Mouse (Mus musculus): Measurements from ENCODE around the gene B230307C23Rik. TPM values are rescaled to one million over a fixed set of nuclear protein-coding genes. Genes with fewer than 3 reads are reported as not detected.
"Not testable (repeated sequence)": the region's sequence is repeated elsewhere in the genome, so short reads cannot be mapped to it uniquely, and the experiment has no call there.

The B230307C23Rik gene
- total RNA-seq (2021), result 10 to 100 TPM; 27.0 to 29.7 TPM
- long read RNA-seq, experiment 1, transcript B230307C23Rik-204 (5 exons, 1,230 nt), result minor isoform, 5 of 21 reads
- long read RNA-seq, experiment 1, transcript B230307C23Rik-207 (6 exons, 669 nt), result major isoform, 6 of 21 reads
- long read RNA-seq, experiment 1, partial matches to known transcripts, result 1 of 21 reads
- long read RNA-seq, experiment 1, other reads (novel, unspliced or antisense), result 1 of 21 reads
- long read RNA-seq, experiment 2, transcript B230307C23Rik-208 (5 exons, 546 nt), result major isoform, 6 of 18 reads
- long read RNA-seq, experiment 2, partial matches to known transcripts, result 1 of 18 reads
- long read RNA-seq, experiment 2, other reads (novel, unspliced or antisense), result 6 of 18 reads

DNA sequence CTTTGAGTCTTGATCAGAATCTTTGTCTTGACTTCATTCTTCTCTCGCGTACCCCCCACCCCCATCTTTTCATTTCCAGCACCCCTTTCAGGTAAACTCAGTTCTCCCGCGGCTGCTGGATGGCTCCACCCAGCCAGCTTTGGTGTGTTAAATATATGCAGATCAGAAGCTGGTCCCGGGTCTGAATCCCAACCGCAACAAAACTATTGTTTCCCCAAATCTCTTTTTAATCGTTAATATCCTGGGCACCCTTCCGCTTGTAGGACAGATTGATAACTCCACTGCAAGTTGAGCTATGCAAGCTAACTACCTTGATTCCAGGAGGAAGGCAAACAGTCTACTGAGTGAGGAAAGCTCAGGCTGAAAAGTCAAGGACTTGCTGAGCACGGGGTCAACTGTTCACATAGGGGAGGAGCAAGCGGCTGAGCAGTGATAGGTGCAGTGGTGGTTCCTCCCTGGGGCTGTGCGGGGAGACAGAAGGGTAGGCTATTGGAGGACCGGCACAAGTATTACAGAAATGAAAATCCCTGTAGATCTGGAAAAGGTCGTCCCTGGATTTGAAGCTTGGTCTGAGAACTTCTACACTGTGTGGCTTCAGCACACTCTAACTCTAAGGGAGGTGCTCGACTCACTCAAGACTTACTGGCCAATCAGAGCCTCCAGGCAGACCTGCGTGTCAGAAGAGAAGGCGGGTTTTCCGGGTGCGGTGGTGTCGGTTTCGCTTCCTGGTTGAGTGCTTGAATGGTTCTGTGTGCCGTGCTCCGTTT, at the start of gene B230307C23Rik:
Gene B230307C23Rik (plus strand): TSS at position 700 of the 767 bp plus-strand sequence.
- DNase-seq, result peak; percentile 90

DNA sequence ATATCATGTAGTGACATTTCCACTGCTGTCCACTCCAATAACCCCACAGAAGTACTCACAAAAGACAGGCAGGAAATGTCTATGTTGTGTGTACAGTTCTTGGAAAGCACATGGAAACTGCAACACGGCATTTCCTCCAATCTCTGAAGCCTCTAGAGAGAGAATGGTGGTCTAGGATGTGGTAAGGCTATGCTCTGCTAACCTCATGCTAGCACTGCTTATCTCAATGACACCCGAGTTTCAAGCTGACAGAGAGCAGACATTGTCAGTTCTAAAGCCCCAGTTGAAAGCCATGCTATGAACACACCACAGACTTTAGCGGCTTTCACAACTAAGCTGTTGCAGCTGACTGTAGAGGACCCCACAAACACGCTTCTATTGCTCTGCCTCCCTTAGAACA, 48.3 kb upstream of the B230307C23Rik start:
- no peak for DNase-seq

DNA sequence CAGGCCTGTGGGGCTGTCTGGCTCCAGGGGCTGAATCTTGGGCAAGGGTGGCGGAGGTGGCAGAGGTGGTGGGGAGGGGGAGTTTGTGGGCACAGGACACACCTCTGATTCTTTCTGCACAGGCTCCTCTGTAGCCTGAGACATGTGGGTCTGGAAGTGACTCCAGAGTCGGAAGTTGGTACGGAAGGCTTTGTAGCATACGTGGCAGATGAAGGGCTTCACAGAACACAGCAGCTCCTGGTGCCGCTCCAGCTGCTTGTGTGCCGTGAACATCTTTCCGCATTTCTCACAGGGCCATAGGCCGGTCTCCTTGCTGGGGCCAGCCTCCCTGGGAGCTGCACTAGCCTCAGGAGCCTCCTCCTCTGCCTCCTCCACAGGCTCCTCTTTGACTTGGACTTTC, 47.1 kb upstream of the B230307C23Rik start:
- no peak for DNase-seq

DNA sequence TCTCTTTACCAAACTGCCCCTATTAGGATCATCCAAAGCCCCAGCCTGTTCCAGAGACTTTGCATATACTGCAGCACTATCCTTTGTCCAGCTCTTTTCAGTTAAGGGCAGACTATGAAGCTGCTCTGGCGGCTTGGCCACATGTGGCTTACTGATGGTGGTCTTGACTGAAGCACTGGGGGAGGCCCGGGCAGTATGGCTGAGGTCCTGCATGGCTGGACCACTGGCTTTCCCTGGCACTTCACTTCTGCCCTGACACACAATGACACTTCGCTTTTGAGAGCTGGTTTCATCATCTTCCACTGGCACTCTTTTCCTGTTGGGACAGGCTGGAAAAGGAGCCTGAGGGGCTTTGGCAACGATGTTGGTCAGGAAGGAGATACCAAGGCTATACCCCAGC, 44.7 kb upstream of the B230307C23Rik start:
- no peak for DNase-seq

DNA sequence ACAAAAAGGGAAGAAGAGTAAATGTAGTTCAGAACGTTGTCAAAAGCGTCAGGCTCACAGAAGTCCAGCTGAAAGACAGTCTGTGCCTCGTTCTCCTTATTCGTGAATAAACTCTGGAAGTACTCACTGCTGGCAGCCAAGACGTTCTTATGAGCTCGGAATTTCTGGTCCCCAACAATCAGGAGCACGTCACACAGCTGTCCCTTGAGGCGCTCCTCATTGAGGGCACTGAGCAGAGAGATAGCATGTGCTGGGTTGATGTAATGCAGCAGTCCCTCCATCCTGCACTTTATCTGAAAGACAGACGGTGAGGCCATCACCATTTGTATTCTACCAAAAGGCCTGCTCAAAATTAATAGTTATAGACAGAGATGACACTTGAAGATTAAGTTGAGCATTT, 44.3 kb upstream of the B230307C23Rik start:
- no peak for DNase-seq

DNA sequence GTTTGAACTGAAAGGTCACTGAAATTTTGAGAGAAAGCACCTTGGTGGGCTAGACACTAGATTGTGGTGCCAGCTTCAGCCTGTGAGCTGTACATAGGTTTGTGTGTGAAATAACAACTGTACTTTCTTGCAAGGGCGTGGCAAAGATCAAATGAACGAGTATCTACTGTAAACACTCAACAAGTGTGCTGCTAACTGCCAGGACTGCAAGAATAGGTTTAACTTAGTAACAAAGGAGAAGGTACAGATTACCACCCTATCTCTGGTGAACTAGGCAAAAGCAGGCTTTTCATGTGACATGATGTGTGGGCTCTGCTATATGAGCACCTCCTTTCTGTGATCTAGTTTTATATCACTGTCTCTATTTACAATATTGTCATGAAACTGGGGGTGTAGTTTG, 43.8 kb upstream of the B230307C23Rik start:
- DNase-seq, result no peak

DNA sequence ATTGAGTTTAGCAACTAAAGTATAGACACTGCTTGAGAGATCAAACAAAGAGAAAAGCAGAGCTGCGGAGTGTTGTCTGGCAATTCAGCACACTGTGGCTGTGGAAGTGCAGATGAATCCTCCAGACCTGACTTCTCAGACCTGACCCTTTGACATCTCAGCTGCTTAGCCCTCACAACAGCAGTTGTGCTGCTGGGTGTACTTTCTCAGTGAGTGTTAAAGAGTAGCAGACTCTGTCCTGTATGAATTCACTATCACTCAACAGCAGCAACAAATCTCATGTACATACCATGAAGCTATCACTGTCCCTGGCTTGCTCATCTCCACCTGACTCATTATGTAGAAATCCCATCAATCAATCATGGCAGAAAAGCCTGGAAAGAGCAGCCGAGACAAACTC, 41.1 kb upstream of the B230307C23Rik start:
- no peak for DNase-seq

DNA sequence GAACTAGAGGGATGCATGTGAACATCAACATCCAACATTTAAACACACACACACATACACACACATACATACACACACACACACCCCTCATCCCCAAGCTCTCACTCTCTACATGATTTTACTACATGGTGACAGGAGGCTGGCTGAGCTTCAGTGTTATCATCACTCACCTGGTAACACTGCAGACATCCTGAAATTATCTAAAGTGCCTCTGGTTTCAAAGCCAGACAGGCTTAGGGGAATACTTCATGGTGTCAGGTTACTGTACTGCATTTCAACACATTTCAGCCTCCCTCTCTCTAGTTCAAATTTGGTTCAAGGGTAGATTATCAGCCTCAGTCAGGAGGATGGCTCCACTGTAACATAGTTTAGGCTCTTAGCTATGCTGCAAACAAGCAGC, 39.5 kb upstream of the B230307C23Rik start:
- DNase-seq, result no peak

DNA sequence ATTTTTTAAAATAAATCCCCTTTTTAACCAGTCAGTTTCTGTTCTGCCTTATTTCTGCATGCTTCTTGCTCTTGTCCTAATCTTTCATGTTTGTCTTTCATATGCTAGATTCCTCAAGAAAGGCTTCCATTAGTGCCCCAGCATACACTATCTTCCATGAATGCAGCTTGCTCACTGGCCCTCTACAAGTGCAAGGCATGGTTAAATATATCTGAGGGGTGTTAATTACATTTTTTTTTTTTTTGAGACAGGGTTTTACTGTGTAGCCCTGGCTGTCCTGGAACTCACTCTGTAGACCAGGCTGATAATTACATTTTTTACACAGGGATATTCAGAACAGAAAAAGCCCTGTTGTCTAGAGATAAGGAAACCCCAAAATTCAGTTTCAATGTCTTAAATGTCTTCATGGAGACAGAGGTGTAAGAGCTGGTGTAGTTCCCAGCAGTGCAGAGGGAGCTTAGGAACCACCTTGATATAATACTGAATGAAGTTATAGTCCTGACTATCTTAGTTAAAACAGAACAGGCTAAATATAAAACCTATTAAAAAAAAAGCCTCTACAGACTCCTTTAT, 38.6 kb upstream of the B230307C23Rik start:
- no peak for DNase-seq

DNA sequence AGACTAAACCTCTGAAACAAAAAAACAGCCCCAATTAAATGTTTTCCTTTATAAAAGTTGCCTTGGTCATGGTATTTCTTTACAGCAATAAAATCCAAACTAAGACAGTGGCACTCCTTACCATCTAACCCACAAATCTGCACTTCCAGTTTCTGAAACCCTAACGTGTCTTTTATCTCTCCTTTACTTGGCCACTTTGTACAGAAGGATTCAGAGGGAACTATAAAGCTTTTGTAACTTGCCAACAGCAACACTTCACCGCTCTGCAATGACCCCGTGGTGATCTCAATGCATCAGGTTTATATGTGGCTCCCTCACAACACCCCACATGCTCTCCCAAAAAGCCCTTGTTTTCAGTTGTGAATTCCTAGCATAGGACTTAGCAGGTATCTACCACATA, 36.8 kb upstream of the B230307C23Rik start:
- no peak for DNase-seq

DNA sequence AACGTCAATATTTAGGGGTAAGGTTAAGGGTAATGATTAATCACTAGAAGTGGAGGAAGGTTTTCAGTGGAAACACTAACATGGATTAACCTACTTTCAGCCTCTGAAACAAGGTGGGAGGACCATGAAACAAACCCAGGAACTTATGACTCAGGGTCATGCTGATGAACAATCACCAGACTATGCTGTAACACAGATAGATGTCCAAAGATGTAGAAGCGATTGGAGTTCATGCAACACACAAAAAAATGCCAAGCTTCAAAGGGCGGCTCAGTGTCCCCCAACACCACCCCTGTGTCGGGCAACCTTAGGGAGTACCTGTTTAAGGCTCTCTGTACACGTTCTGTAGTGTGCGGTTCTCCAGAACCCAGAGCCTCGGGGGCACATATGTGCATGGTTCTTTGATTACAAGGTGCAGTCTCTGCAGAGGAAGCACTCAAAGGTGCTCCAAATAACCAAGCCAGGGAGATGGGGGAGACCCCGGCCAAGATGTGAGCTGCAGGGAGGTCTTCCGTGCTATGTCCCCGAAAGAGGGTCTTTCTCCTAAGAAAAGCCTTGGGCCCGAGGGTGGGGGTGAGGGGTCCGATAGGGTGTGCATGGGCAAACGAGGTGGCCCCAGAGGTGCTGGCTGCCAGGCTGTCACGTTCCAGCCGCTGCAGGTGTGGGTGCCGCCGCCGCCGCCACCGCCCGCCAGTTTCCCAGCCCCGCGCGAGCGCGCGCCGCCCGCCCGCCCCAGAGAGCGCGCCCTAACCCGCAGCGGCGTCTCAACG, 35.5 kb upstream of the B230307C23Rik start:
- DNase-seq, result no peak

DNA sequence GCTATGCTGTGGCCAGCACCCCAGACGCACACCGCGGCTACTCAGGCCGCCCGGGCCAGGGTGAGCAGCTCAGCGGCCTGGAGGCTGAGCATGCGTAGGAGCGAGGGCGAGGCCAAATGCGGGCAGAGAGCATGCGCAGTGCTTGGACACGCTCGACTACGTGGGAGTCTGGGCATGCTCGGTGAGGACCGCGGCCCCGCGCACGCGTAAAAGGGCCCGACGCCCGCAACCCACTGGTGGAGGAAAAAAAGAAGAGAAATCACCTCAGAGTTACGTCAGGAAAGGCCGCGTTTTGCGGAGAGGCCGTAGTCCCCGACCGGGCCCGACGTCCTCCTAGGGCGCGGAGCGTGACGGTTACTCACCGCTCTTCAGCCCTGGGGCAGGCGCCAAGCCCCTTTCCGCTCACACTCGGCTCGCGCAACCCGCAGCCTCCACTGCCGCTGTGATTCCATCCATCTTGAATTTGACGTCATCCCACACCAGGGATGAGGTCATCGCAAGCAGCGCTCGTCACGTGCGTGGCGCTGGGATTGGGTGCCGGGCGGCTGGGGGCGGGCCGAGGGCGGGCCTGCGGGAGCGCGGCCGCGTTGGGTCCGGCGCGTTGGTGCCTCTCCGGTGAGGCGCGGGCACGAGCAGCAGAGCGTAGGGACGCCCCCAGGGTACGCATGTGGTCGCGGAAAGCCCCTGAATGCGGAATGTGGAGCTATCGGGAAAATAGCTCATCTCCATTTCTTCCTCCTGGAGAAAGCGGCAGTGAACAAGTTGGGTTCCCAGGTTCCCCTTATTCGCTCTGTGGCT, 34.8 kb upstream of the B230307C23Rik start, which contains the start of the genes C2cd2 and Zbtb21:
Gene C2cd2 (minus strand): TSS at position 448 of the 798 bp plus-strand sequence.
Gene Zbtb21 (minus strand): TSS at position 472 of the 798 bp plus-strand sequence.
- DNase-seq, result peak; percentile 98

DNA sequence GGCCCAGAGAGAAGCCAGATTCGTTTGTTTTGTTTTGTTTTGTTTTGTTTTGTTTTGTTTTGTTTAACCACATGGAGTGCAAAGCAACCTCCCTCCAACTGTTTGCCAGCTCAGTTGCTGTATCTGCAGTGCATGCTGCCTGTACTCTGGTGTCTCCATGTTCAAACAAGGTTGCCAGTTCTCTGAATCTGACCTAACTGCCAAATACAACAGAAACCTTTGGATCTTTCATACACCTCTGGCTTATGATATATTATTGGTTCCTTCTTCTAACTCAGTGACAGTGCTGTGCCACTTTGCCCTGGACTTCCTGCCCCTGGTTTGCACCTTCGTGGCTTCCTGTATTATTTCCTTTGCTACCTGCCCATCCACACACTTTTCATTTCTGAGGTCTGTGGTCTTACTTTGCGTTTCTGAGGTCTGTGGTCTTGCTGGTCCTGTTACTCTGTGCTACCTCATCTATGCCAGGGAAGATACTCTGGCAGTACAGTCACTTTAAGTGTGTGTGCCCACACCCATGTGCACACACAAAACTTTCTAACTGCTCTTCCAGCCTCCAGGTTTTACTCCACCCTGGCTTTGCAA, 33.1 kb upstream of the B230307C23Rik start:
- DNase-seq, result no peak

DNA sequence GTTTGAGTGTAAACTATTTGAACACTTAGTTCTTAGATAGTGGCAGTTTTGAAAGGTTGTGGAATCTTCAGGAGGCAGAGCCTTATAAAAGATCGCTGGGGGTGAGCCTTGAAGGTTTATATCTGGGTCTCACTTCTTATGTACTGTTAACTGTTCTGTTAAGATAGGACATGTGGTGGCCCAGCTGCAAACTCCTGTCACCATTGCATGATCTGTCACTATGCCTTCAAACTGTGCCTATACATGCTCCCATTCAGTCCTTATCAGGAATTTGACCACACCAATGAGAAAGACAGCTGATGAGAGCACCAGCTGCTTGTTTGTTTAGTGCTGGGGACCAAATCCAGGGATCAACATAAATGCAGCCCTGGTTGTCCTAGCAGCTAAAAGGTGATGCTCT, 19.8 kb upstream of the B230307C23Rik start:
- DNase-seq, result no peak

DNA sequence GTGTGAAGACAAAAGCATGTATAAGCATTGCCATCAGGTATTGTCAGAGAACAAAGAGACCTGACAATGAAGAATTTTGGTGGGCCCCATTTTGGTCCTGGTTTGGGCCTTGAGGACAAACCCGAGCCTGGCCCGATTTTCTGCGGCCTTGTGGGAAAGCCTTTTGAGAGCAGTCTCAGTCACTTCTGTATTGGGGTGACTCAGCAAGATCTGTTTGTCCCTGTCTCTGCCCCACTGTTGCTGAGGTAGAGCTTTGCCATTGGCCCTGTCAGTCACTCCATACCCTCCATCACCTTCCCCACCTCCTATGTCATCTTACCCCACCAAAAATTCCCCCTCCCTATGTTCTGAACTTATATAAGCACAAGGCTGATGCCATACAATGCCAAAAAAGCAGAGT, 19.4 kb upstream of the B230307C23Rik start:
- DNase-seq, result no peak

DNA sequence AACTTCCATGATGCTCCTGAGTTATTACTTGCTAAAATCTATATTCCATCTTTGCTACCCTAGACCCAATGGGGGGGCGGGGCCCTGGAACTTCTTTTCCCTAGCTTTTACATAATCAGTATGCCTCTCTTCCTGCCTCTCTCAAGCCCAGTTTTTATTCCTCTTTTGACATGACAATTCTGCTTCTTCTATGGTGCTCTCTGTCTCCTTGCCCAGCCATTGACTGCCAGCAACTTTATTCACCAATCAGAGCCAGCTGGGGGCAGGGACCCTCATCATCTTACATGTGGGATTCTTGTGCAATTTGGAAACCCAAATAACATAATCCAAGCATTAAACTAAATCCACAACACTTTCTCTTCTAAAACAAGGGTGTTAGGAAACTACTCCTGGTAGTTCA, 15.8 kb upstream of the B230307C23Rik start:
- DNase-seq, result no peak

DNA sequence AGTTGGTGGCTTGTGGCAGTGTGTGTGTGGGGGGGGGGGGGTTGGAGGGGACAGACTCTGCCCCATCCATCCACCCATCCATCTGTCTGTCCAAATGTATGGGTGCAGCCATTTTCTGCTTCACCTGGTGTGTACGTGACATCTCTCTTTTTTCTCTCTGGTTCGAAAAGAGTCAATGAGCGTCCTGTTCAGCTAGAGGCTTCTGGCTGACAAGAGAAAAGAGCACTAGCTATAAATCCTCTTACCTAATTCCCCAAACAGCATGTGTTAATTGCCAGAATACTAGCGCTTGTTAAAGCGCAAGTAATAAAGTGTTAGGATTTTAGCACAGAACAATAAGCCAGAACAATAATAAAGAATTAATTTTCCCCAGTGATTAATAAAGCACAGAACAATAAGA, 12.5 kb upstream of the B230307C23Rik start:
- no peak for DNase-seq

DNA sequence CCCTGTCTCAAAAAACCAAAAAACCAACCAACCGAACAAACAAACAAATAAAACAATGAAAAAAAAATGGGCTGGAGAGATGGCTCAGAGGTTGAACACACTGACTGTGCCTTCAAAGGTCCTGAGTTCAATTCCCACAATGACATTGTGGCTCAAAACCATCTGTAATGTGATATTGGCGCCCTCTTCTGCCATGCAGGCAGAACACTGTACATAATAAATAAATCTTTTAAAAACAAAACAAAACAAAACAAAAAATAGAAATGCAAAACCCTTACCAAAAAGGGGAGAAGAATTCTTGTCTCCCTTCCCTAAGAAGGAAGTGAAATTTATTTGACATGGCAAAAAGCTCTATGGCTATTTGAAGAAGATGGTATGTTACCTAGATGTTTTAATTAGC, 5.6 kb upstream of the B230307C23Rik start:
- DNase-seq, result no peak

DNA sequence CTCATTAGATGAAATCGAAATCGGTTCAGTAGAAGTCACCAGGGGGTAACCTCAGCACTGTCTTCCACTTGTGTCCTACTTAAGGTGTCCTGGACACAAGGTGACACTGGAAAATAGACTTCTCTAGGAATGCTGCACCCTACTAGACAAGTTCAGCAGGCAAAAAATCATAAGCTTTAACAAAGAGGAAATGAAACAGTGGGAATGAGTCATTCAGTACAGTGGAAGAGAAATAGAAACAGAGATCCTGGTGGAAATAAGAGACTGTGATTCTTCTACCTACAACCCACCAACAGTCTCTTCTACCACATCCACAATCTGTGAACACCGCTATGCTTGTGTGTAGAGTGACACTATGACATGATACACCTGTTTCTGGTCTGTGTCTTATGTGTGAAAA, 4.6 kb upstream of the B230307C23Rik start:
- not testable (repeated sequence) for DNase-seq

DNA sequence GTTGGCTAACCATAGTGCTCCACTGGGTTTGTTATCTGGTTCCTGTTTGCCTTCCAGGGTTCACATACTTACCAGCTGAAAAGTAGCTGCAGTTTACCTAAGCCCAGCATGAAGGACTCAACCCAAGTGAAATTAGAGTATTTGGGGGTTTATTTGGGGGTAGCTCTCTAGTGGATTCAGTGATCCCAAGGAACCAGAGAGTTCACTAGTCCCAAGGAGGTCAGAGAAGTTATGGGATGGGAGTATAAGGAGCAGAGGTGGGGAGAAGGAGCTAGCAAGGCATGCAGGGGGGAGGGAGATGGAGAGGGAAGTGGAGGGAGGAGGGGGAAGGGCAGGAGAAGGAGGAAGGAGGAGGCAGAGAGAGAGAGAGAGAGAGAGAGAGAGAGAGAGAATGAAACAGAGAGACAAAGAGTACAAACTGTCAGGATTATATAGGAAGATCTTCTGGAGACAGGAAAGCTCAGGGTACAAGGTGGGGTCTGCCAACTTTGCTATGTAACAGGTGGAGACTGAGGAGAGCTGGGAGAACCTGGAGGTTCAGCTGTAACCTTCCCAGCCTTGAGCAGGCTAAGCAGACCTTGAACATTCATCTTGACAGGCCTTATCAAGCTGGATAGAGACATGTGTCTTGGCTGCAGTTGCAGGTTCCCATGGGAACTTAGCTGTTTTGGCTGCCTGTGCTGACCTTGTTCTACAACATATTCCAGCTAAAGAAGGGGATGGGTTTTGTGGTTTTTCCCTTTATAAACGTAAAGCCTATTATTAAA, 1.1 kb upstream of the B230307C23Rik start:
- DNase-seq, result peak; percentile 78

All from adrenal gland, postnatal 10 days (tissue).